Mouse (Mus musculus) forebrain, embryonic 14.5 days (tissue): Measurements from ENCODE around the gene Prdm4. TPM values are rescaled to one million over a fixed set of nuclear protein-coding genes. Genes with fewer than 3 reads are reported as not detected.
A peak's percentile ranks its signal among the peaks of the same experiment; 100 is the strongest.

ENCODE experiments used
- ATAC-seq: fragments of 200-750 bp; cut with Nextera tagmentation; 2 replicates; pipeline ENCODE4 v1.8.0; 2017; ENCODE audit warnings: mild to moderate bottlenecking, moderate library complexity
- DNase-seq: peaks from one replicate; pipeline ENCODE4 v3.0.0-alpha.2; 2015; ENCODE audit warnings: low spot score
- H3K27ac ChIP-seq: fragments of 300-500 bp; sonication (generic); 2 replicates; pipeline ENCODE4 v1.5.1; 2014; ENCODE audit warnings: low read depth, mild to moderate bottlenecking, control low read depth, low read length, moderate library complexity
- H3K27me3 ChIP-seq: fragments of 300-500 bp; sonication (generic); replicated peaks from 2 replicates; pipeline ENCODE4 v1.6.1; 2014; ENCODE audit warnings: low read length, control low read depth, mixed read lengths; ENCODE audit not compliant: control insufficient read depth, insufficient read depth
- H3K36me3 ChIP-seq: fragments of 300-500 bp; sonication (generic); 2 replicates; pipeline ENCODE4 v1.6.1; 2014; ENCODE audit warnings: low read length, control low read depth; ENCODE audit not compliant: control insufficient read depth, insufficient read depth
- H3K4me1 ChIP-seq: fragments of 300-500 bp; sonication (generic); 2 replicates; pipeline ENCODE4 v1.6.1; 2014; ENCODE audit warnings: antibody characterized with exemption, low read length, control low read depth; ENCODE audit not compliant: control insufficient read depth, insufficient read depth
- H3K4me2 ChIP-seq: fragments of 300-500 bp; sonication (generic); 2 replicates; pipeline ENCODE4 v1.6.1; 2014; ENCODE audit warnings: mild to moderate bottlenecking, control low read depth, low read length
- H3K4me3 ChIP-seq: fragments of 300-500 bp; sonication (generic); 2 replicates; pipeline ENCODE4 v1.5.1; 2014; ENCODE audit warnings: low read depth, low read length, control low read depth
- H3K9ac ChIP-seq: fragments of 300-500 bp; sonication (generic); 2 replicates; pipeline ENCODE4 v1.6.1; 2014; ENCODE audit warnings: mild to moderate bottlenecking, low read length, control low read depth, moderate library complexity
- H3K9me3 ChIP-seq: fragments of 300-500 bp; sonication (generic); replicated peaks from 2 replicates; pipeline ENCODE4 v1.6.1; 2016; ENCODE audit warnings: low read length, control low read depth, mixed read lengths; ENCODE audit not compliant: control insufficient read depth
- WGBS: fragments of 180-500 bp; shearing (Covaris S2); extraction: QIAGEN DNeasy Blood & Tissue Kit; methylation state at CpG from one replicate; pipeline ENCODE4 v1.1.7; 2014; 5-methylcytosine and 5-hydroxymethylcytosine counted together
- polyA plus RNA-seq: library from polyadenylated mRNA; unstranded; fragments of >200 nt; fragmentation: Nextera tagmentation; extraction: Ambion mirVana; gene quantifications from 2 replicates; pipeline ENCODE4 v1.2.1, GENCODE M21; 2014

The Prdm4 gene
- polyA plus RNA-seq, 1 experiment from 2014 or later, result 27.9 TPM

DNA sequence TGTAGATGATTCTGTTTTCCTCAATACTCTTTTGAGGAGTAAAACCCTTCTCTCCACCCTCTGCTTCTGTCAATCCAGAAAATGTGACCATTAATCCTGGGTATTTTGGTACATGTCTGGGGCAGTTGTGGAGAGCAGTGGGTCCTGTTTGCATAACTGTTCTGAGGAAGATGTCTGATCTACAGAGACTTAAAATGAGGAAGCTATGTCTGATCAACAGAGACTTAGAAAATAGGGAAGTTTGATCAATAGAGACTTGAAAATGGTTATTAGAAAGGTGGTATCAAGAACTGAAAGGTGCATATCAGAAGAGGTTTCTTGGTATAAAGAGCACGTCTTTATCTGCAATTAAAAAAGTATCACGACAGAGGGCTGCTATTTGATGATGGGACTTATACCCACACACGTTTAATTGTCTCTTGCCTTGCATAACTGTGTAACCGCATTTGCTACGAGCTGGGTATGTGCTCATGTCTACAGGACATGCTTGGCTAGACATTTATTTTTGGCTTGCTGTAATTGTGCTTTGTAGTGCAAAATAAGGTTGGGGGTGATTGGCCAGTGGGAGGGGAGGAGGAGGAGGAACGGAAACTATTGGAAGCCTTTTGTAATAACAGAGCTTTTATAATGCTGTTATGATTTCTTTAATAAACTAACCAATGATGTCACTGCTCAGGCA is 35.0 kb upstream of the Prdm4 start:
- H3K9ac ChIP-seq, result no peak overlapping the region
- H3K9me3 ChIP-seq, result no peaks in the 10 kb centered on the region
- WGBS, result 85% methylated on average over 6 of the region's 6 CpGs
- no peak overlapping the region for H3K4me2 ChIP-seq
- no peak overlapping the region for H3K4me3 ChIP-seq
- no peak for ATAC-seq
- peaks cover 76% of the 10 kb centered on the region for H3K36me3 ChIP-seq
- DNase-seq, result no peak
- no peak overlapping the region for H3K27ac ChIP-seq
- no peaks in the 10 kb centered on the region for H3K27me3 ChIP-seq
- H3K4me1 ChIP-seq, result peaks cover 3% of the 10 kb centered on the region; the same call in 1 of the 2 replicates

DNA sequence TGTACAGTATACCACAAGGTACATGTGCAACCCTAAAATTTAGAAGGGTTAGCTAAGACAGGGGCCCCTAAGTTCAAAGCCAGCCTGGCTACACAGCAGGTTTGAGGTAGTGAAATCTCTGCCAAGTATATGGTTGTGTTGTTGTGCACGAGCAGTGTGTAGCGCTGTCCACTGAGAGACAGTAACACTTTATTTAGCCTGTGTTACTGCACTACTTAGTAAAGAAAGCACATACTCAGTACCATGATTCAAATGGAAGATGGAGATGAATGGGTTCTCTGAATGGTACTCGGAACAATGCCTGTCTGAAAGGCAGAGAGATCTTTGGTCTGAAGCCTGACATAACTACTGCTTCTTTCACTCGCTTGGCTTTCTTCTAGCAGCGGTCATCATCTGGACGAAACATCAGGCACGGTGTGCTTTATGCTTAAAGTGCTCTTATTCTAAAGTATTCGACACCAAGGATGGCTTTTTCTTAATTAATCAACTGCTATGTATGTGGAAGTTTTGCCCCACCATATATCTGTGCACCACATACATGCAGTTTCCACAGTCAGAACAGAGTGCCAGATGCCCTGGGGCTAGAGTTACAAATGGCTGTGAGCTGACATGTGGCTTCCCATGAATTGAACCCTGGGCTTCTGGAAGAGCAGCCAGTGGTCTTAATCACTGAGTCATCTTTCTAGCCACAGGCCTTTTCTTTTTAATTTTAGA is 31.7 kb upstream of the Prdm4 start:
- Histone ChIP-seq H3K36me3 (peaks cover 91% of the 10 kb centered on the region), H3K27ac (no peak overlapping the region), H3K27me3 (no peaks in the 10 kb centered on the region), H3K9ac (no peak overlapping the region), H3K4me3 (no peak overlapping the region), H3K4me2 (no peak overlapping the region), H3K4me1 (no peaks in the 10 kb centered on the region), H3K9me3 (no peaks in the 10 kb centered on the region)
- ATAC-seq (no peak), DNase-seq (no peak)
- whole genome bisulfite sequencing, result 78% methylated on average over 8 of the region's 8 CpGs

DNA sequence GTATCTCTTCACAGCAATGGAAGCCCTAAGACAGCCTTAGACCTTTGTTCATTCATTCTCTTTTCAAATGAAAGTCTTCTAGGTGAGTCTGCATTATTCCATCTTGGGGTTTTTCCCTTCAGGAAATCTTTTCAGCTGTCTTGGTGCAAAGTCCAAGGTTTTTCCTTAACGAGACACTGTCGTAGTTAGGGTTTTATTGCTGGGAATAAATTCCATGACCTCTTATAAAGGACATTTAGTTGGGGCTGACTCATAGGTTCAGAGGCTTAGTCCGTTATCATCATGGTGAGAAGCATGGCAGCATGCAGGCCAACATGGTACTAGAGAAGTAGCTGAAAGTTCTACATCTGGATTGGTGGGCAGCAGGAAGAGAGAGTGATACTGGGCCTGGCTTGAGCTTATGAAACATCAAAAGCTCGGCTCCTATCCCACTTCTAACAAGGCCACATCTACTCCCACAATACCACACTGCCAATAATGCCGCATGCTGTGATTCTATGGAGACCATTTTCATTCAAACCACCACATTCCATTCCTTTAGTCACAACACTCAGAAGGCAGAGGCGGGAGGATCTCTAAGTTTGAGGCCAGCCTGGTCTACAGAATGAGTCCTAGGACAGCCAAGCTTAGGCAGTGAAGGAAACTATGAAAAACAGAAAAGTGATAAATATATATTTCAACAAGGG is 19.5 kb upstream of the Prdm4 start:
- WGBS, result 96% methylated on average over 6 of the region's 6 CpGs
- no peak for DNase-seq
- ATAC-seq, result no peak

DNA sequence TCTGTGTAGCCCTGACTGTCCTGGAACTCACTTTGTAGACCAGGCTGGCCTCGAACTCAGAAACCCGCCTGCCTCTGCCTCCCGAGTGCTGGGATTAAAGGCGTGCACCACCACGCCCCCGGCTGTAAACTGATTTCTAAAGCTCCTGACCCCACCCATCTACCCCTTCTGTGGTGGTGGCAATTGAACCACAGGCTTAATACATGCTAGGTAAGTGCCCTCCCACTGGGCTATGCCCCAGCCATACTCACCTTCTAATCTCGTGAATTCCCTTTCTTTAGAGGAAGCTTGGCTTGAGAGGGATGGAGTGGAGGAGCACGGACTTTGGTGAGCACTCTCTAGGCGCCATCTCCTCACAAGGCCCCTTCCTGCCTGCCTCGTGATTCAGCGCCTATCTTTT is 13.0 kb upstream of the Prdm4 start:
- H3K36me3 ChIP-seq, result no peaks in the 10 kb centered on the region
- no peak overlapping the region for H3K4me2 ChIP-seq
- WGBS, result 93% methylated on average over 11 of the region's 11 CpGs
- ATAC-seq, result no peak
- H3K27ac ChIP-seq, result no peak overlapping the region
- H3K4me3 ChIP-seq, result no peak overlapping the region
- H3K9me3 ChIP-seq, result no peaks in the 10 kb centered on the region
- DNase-seq, result no peak
- peaks cover 6% of the 10 kb centered on the region; the same call in 1 of the 2 replicates for H3K4me1 ChIP-seq
- H3K9ac ChIP-seq, result no peak overlapping the region
- no peaks in the 10 kb centered on the region for H3K27me3 ChIP-seq

More for the DNA sequence above, 19.5 kb upstream of the Prdm4 start:
- Histone ChIP-seq H3K4me2 (no peak overlapping the region), H3K27me3 (no peaks in the 10 kb centered on the region), H3K9me3 (no peaks in the 10 kb centered on the region), H3K9ac (no peak overlapping the region), H3K4me1 (no peaks in the 10 kb centered on the region), H3K36me3 (peaks cover 51% of the 10 kb centered on the region), H3K27ac (no peak overlapping the region), H3K4me3 (no peak overlapping the region)

DNA sequence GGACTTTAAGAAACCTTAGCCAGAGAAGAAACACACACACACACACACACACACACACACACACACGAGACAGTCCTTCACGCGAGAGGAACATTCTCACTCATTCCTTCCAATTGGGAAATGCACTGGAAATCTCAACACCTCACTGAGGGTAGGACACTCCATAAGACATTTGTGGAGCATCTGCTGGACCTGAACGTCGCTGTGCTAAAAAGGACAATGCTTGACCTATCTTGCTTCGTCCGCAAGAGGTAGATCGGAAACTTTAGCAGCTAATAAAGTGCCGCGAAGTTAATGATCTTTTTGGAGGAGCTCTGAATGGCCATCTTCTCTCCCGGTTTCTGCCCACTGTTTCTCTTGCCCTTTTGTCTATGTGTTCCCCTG is 12.3 kb upstream of the Prdm4 start:
- ATAC-seq, result 0 out of 2 replicates have a peak, but pooled peaks have one; percentile 1
- Histone ChIP-seq H3K9me3 (no peaks in the 10 kb centered on the region), H3K27ac (no peak overlapping the region), H3K36me3 (no peaks in the 10 kb centered on the region), H3K4me2 (peak overlapping the region; percentile 81), H3K9ac (peak overlapping the region; percentile 71; the same call in 1 of the 2 replicates), H3K4me1 (peaks cover 6% of the 10 kb centered on the region; the same call in 1 of the 2 replicates), H3K27me3 (no peaks in the 10 kb centered on the region), H3K4me3 (peak overlapping the region; percentile 50)
- no peak for DNase-seq
- 38% methylated on average over 11 of the region's 11 CpGs for WGBS

DNA sequence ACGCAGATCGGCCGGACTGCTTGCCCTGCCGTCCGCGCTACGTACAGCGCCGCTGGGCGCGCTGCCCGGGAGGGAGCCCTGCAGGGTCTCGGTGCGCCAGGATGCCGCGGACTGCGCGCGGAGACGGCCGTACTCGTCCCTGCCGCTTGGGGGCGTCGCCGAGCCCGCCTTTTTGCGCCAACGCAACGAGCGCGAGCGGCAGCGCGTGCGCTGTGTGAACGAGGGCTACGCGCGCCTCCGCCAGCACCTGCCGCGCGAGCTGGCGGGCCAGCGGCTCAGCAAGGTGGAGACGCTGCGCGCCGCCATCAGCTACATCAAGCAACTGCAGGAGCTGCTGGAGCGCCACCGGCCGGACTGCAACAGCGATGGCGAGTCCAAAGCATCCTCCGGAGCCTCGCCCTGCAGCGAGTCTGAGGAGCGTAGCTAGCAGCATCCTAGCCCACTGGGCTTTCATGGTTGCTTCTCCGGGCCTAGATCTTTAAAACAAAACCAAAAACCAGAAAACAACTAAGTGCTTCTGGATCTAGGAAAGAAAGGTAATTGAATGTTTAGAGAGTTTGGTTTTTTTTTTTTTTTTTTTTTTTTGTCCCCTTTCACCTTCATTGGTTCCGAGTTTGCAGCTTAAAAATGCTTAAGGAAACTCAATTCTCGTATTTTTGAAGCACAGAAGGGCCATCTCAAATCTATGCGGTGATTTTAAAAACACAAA is 11.7 kb upstream of the Prdm4 start:
- H3K4me3 ChIP-seq, result peak overlapping the region; percentile 50
- H3K4me2 ChIP-seq, result peak overlapping the region; percentile 81
- peak overlapping the region; percentile 71 for H3K9ac ChIP-seq
- peaks cover 6% of the 10 kb centered on the region; the same call in 1 of the 2 replicates for H3K4me1 ChIP-seq
- WGBS, result 1% methylated on average over 63 of the region's 63 CpGs
- H3K27me3 ChIP-seq, result no peaks in the 10 kb centered on the region
- ATAC-seq, result peak; percentile 95
- no peaks in the 10 kb centered on the region for H3K9me3 ChIP-seq
- H3K36me3 ChIP-seq, result no peaks in the 10 kb centered on the region
- DNase-seq, result peak; percentile 89
- peak overlapping the region; percentile 17; the same call in 1 of the 2 replicates for H3K27ac ChIP-seq

DNA sequence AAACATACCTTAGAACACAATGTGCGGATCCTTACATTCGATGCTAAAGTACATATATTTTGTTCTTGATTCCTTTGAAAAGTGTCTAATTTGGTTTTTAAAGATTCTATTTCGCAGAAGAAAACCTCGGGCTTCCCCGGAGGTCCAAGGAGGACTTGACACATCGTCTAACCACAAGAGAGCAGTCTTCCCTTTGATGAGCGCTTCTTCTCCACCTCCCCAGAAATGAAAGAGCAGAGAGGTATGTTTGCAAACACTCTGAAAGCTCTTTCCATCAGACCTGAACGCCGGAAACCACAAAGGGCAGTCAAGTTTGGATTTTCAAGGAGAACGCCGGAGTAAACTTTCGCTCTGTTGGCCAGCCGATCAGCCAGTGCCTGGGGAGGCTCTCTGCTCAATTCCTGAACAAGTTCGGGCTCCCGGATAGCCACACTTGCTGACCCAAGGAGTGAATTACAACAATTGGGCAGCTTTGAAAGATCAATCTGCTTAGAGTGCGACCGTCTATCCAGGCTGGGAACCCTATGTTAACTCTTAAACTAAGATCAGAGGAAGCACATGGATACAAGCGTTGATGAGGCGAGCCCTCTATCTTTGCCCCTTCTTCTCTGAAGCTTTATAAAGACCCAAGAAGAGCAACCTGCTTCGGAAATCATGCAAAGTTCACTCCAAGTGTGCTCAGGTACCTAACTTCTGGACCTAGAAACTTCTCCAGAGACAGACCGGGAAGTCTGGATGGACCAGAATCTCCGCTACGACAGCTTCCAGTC is 10.9 kb upstream of the Prdm4 start, which contains the start of gene Ascl4:
TSS of gene Ascl4 (plus strand) at position 6 of the 770 bp plus-strand sequence.
- Histone ChIP-seq H3K27me3 (no peaks in the 10 kb centered on the region), H3K4me2 (peak within 1 kb of the TSS; percentile 81), H3K36me3 (no peaks in the 10 kb centered on the region), H3K4me1 (peaks cover 6% of the 10 kb centered on the region; the same call in 1 of the 2 replicates), H3K9ac (peak within 1 kb of the TSS; percentile 71), H3K4me3 (peak within 1 kb of the TSS; percentile 50), H3K27ac (peak within 1 kb of the TSS; percentile 17; the same call in 1 of the 2 replicates), H3K9me3 (no peaks in the 10 kb centered on the region)
- ATAC-seq, result peak; percentile 8; the same call in 1 of the 2 replicates
- DNase-seq, result peak; percentile 19
- 2% methylated on average over 23 of the region's 23 CpGs for WGBS
